Mouse (Mus musculus): ENCODE data around the gene Gng3.
A peak's percentile ranks its signal among the peaks of the same experiment; 100 is the strongest.
"Not testable (repeated sequence)": the region's sequence is repeated elsewhere in the genome, so short reads cannot be mapped to it uniquely, and the experiment has no call there.

Gng3 gene

GRCm38 (mm10) chr19:8839103-8839907, at the start of gene Gng3:
Gene Gng3 (minus strand): TSS chr19:8839194.
- DNase-seq (ENCODE audit: low spot score) = no peak

- DNase-seq (ENCODE audit: low spot score) = no peak
Observed at GRCm38 (mm10) chr19:8887585-8888463, 48.8 kb upstream of the Gng3 start.

- DNase-seq (ENCODE audit: low spot score) = no peak
Observed at GRCm38 (mm10) chr19:8886916-8887584, 48.1 kb upstream of the Gng3 start.

- DNase-seq (ENCODE audit: low spot score) = no peak
Observed at GRCm38 (mm10) chr19:8883616-8884015, 44.6 kb upstream of the Gng3 start, which contains the start of the genes Lbhd1 and Gm49403. Gene Lbhd1 (plus strand): TSS chr19:8883732. Gene Gm49403 (plus strand): TSS chr19:8883930.

GRCm38 (mm10) chr19:8881034-8881392, 42.0 kb upstream of the Gng3 start:
- DNase-seq (ENCODE audit: low spot score) = no peak

- DNase-seq (ENCODE audit: low spot score) = peak; percentile 91
Observed at GRCm38 (mm10) chr19:8880311-8881033, 41.5 kb upstream of the Gng3 start, which contains the start of gene Uqcc3. Gene Uqcc3 (minus strand): TSS chr19:8880923.

- DNase-seq (ENCODE audit: low spot score) = no peak
Observed at GRCm38 (mm10) chr19:8875031-8875430, 36.0 kb upstream of the Gng3 start.

GRCm38 (mm10) chr19:8872266-8872840, 33.4 kb upstream of the Gng3 start:
- no peak for DNase-seq (ENCODE audit: low spot score)

GRCm38 (mm10) chr19:8871267-8872186, 32.5 kb upstream of the Gng3 start, which contains the start of gene Ubxn1:
Gene Ubxn1 (plus strand): TSS chr19:8871496.
- peak; percentile 94 for DNase-seq (ENCODE audit: low spot score)

- no peak for DNase-seq (ENCODE audit: low spot score)
Observed at GRCm38 (mm10) chr19:8870838-8871237, 31.8 kb upstream of the Gng3 start.

- not testable (repeated sequence) for DNase-seq (ENCODE audit: low spot score)
Observed at GRCm38 (mm10) chr19:8870381-8870780, 31.4 kb upstream of the Gng3 start.

GRCm38 (mm10) chr19:8864265-8864664, 25.3 kb upstream of the Gng3 start:
- DNase-seq (ENCODE audit: low spot score) = no peak

- DNase-seq (ENCODE audit: low spot score) = no peak
Observed at GRCm38 (mm10) chr19:8859018-8859417, 20.0 kb upstream of the Gng3 start.

GRCm38 (mm10) chr19:8857689-8858088, 18.7 kb upstream of the Gng3 start:
- peak; percentile 80 for DNase-seq (ENCODE audit: low spot score)

GRCm38 (mm10) chr19:8853117-8853516, 14.1 kb upstream of the Gng3 start:
- no peak for DNase-seq (ENCODE audit: low spot score)

GRCm38 (mm10) chr19:8852236-8852928, 13.4 kb upstream of the Gng3 start:
- no peak for DNase-seq (ENCODE audit: low spot score)

GRCm38 (mm10) chr19:8851639-8852038, 12.6 kb upstream of the Gng3 start:
- DNase-seq (ENCODE audit: low spot score) = no peak

GRCm38 (mm10) chr19:8850402-8850901, 11.5 kb upstream of the Gng3 start, which contains the start of gene Lrrn4cl:
Gene Lrrn4cl (plus strand): TSS chr19:8850768.
- DNase-seq (ENCODE audit: low spot score) = no peak

- DNase-seq (ENCODE audit: low spot score) = no peak
Observed at GRCm38 (mm10) chr19:8848356-8848755, 9.4 kb upstream of the Gng3 start.
